Mouse (Mus musculus): ENCODE measurements around the gene Krt33a. TPM values are rescaled to one million over a fixed set of nuclear protein-coding genes. Genes with fewer than 3 reads are reported as not detected.

The Krt33a gene
- polyA plus RNA-seq, 1 experiment from 2014 or later: not detected

DNA sequence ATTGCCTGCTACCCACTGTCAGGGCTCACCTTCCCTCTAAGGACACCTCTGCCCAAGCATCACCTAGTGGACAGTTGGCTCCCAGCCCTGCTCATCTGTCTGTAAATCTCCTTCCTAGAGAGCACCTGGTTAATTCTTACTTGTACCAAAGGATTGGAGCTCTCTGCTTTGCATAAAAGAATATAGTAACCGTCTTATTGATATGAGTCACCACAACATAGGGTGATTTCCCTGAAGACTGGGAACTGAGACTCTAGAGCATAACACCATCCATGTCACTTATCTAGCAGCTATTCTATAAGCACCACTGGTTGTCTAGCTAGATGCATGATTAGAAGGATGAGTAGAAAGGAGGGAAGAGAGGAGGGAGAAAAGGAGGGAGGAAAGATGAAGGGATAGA, 32.6 kb downstream of the Krt33a start:
- Histone ChIP-seq H3K9ac (replicated peaks) (no peak overlapping the region), H3K4me1 (no peaks in the 10 kb centered on the region), H3K4me2 (replicated peaks) (no peak overlapping the region), H3K9me3 (no peaks in the 10 kb centered on the region), H3K4me3 (no peak overlapping the region), H3K27ac (replicated peaks) (no peak overlapping the region), H3K27me3 (no peaks in the 10 kb centered on the region), H3K36me3 (no peaks in the 10 kb centered on the region)
- WGBS: 91% methylated on average over 1 of the region's 1 CpGs
- ATAC-seq (ENCODE audit: low FRiP score, low read depth): no peak

DNA sequence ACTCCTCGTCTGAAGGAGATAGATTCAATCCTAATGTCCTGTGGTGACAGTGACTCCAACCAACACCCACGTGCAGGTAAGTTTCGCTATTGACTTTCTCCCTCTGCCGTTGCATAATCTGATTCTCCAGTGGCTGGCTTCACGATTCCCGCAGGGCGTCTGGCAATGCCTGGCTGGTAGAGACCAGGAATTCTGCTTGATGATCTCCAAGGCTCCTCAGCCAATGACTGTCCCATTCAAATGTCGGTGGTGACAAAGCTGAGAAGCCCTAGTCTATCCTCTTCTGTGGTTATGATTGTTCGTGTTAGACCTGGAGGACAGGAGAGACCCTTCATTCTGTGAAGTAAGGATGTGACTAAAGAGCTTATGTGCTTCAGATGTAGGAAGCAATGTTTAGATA, 33.3 kb downstream of the Krt33a start:
- H3K4me1 ChIP-seq: no peaks in the 10 kb centered on the region
- ATAC-seq (ENCODE audit: low FRiP score, low read depth): no peak
- no peaks in the 10 kb centered on the region for H3K27me3 ChIP-seq
- H3K4me3 ChIP-seq: no peak overlapping the region
- WGBS: 88% methylated on average over 9 of the region's 9 CpGs
- no peaks in the 10 kb centered on the region for H3K36me3 ChIP-seq
- no peak overlapping the region for H3K9ac ChIP-seq (replicated peaks)
- no peaks in the 10 kb centered on the region for H3K9me3 ChIP-seq
- H3K4me2 ChIP-seq (replicated peaks): no peak overlapping the region
- H3K27ac ChIP-seq (replicated peaks): no peak overlapping the region

DNA sequence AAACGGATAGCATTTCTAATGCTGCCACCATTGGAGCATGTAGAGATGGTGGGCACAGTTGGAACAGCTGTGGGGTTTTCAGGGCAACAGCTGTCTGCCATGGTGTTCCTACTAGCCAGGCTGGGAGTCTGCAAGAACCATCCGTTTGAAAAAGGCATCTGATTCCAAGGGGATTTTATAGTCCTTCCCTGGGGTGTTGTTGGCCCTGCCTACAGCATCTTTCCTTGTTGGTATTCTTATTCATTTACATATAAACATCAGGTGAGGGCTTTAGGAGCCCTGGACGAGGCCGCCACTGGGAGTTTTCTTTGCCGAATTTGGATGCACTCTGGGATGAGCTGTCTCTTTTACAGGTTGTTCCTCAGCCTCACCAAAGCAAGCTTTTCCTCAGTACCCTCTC, 37.1 kb downstream of the Krt33a start, which contains the start of gene Krtap29-1:
Krtap29-1 (minus strand) TSS at position 101 of the 400 bp plus-strand sequence.
- no peak within 1 kb of the TSS for H3K4me3 ChIP-seq
- no peak within 1 kb of the TSS for H3K27ac ChIP-seq (replicated peaks)
- no peaks in the 10 kb centered on the region for H3K36me3 ChIP-seq
- H3K4me2 ChIP-seq (replicated peaks): no peak within 1 kb of the TSS
- peaks cover 1% of the 10 kb centered on the region; the same call in 1 of the 2 replicates for H3K9me3 ChIP-seq
- no peaks in the 10 kb centered on the region for H3K4me1 ChIP-seq
- no peak within 1 kb of the TSS for H3K9ac ChIP-seq (replicated peaks)
- no peak for ATAC-seq (ENCODE audit: low FRiP score, low read depth)
- 76% methylated on average over 5 of the region's 5 CpGs for WGBS
- H3K27me3 ChIP-seq: no peaks in the 10 kb centered on the region

DNA sequence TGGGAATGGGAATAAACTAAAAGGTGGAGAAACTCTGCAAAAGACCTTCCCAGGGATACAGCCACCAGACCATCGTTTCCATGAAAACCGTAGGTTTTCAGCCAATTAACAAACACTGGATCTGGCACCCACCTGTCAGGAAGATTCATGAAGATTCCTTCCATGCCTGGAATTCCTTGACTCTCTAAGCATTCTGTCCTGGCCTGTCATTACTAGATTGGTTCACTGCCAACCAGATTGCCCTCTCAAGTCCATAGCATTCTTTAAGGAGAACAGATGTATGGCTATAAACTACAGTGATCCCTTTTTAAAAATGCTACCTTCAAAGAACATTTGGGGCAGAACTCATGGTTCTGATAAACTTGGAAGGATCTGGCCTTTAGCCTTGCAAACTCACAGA, 50.1 kb downstream of the Krt33a start:
- H3K27ac ChIP-seq (replicated peaks): no peak overlapping the region
- WGBS: 76% methylated on average over 2 of the region's 2 CpGs
- no peak overlapping the region for H3K4me2 ChIP-seq (replicated peaks)
- H3K9me3 ChIP-seq: no peaks in the 10 kb centered on the region
- H3K36me3 ChIP-seq: no peaks in the 10 kb centered on the region
- H3K4me3 ChIP-seq: no peak overlapping the region
- H3K4me1 ChIP-seq: no peaks in the 10 kb centered on the region
- H3K27me3 ChIP-seq: no peaks in the 10 kb centered on the region
- no peak for ATAC-seq (ENCODE audit: low FRiP score, low read depth)
- H3K9ac ChIP-seq (replicated peaks): no peak overlapping the region

DNA sequence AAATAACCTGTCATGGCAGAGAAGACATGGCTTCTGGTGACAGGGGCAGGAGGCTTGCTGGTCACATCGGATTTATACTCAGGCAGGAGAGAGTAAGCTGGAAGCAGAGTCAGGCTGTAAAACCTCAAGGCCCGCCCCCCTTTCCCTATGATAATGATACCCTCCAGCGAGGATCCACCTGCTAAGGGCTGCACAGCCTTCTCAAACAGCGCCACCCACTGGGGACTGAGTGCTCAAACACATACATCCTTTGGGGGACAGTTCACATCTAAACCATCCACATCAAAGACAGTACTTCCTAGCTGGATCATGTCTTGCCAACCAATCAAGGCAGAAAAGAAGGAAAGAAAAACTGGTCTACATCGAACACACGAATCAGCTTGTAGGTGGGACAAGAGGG, 51.8 kb downstream of the Krt33a start:
- H3K9me3 ChIP-seq: no peaks in the 10 kb centered on the region

More for the DNA sequence above, 51.8 kb downstream of the Krt33a start:
- Histone ChIP-seq H3K4me3 (no peak overlapping the region), H3K4me1 (no peaks in the 10 kb centered on the region), H3K36me3 (no peaks in the 10 kb centered on the region), H3K4me2 (replicated peaks) (no peak overlapping the region), H3K27ac (replicated peaks) (no peak overlapping the region), H3K9ac (replicated peaks) (no peak overlapping the region), H3K27me3 (no peaks in the 10 kb centered on the region)
- no peak for ATAC-seq (ENCODE audit: low FRiP score, low read depth)
- 50% methylated on average over 6 of the region's 6 CpGs for WGBS

Other genes with a start within 250 kb of the Krt33a start
- gene Gm11595, start 243.3 kb downstream of the Krt33a start, polyA plus RNA-seq (2016; fragmentation: Nextera tagmentation; extraction: Ambion mirVana): not detected in 2 replicates
- gene Krtap4-8, start 235.5 kb downstream of the Krt33a start, polyA plus RNA-seq (2016; fragmentation: Nextera tagmentation; extraction: Ambion mirVana): not detected in 2 replicates
- not detected in 2 replicates for gene Krtap4-9, start 231.0 kb downstream of the Krt33a start, polyA plus RNA-seq (2016; fragmentation: Nextera tagmentation; extraction: Ambion mirVana)
- gene Gm11596, start 222.7 kb downstream of the Krt33a start, polyA plus RNA-seq (2016; fragmentation: Nextera tagmentation; extraction: Ambion mirVana): not detected in 2 replicates
- gene Gm11569, start 217.3 kb downstream of the Krt33a start, polyA plus RNA-seq (2016; fragmentation: Nextera tagmentation; extraction: Ambion mirVana): not detected in 2 replicates
- not detected in 2 replicates for gene Gm11554, start 211.8 kb downstream of the Krt33a start, polyA plus RNA-seq (2016; fragmentation: Nextera tagmentation; extraction: Ambion mirVana)
- not detected in 2 replicates for gene Krtap4-13, start 206.3 kb downstream of the Krt33a start, polyA plus RNA-seq (2016; fragmentation: Nextera tagmentation; extraction: Ambion mirVana)
- not detected in 2 replicates for gene Gm11564, start 200.5 kb downstream of the Krt33a start, polyA plus RNA-seq (2016; fragmentation: Nextera tagmentation; extraction: Ambion mirVana)
- not detected in 2 replicates for gene 2300003K06Rik, start 178.1 kb downstream of the Krt33a start, polyA plus RNA-seq (2016; fragmentation: Nextera tagmentation; extraction: Ambion mirVana)
- not detected in 2 replicates for gene Krtap4-16, start 164.6 kb downstream of the Krt33a start, polyA plus RNA-seq (2016; fragmentation: Nextera tagmentation; extraction: Ambion mirVana)
- not detected in 2 replicates for gene Gm11568, start 158.3 kb downstream of the Krt33a start, polyA plus RNA-seq (2016; fragmentation: Nextera tagmentation; extraction: Ambion mirVana)
- gene Gm11559, start 151.7 kb downstream of the Krt33a start, polyA plus RNA-seq (2016; fragmentation: Nextera tagmentation; extraction: Ambion mirVana): not detected in 2 replicates
- gene Krtap9-1, start 142.8 kb downstream of the Krt33a start, polyA plus RNA-seq (2016; fragmentation: Nextera tagmentation; extraction: Ambion mirVana): not detected in 2 replicates
- not detected in 2 replicates for gene Gm11567, start 137.0 kb downstream of the Krt33a start, polyA plus RNA-seq (2016; fragmentation: Nextera tagmentation; extraction: Ambion mirVana)
- not detected in 2 replicates for gene Krtap31-1, start 108.3 kb downstream of the Krt33a start, polyA plus RNA-seq (2016; fragmentation: Nextera tagmentation; extraction: Ambion mirVana)
- not detected in 2 replicates for gene Gm11565, start 101.5 kb downstream of the Krt33a start, polyA plus RNA-seq (2016; fragmentation: Nextera tagmentation; extraction: Ambion mirVana)
- not detected in 2 replicates for gene Krtap31-2, start 79.9 kb downstream of the Krt33a start, polyA plus RNA-seq (2016; fragmentation: Nextera tagmentation; extraction: Ambion mirVana)
- gene Krtap9-5, start 67.7 kb downstream of the Krt33a start, polyA plus RNA-seq (2016; fragmentation: Nextera tagmentation; extraction: Ambion mirVana): not detected in 2 replicates
- not detected in 2 replicates for gene Krtap29-1, start 37.2 kb downstream of the Krt33a start, polyA plus RNA-seq (2016; fragmentation: Nextera tagmentation; extraction: Ambion mirVana)
- gene Krtap16-1, start 29.6 kb downstream of the Krt33a start, polyA plus RNA-seq (2016; fragmentation: Nextera tagmentation; extraction: Ambion mirVana): not detected in 2 replicates
- not detected in 2 replicates for gene Krtap17-1, start 22.2 kb downstream of the Krt33a start, polyA plus RNA-seq (2016; fragmentation: Nextera tagmentation; extraction: Ambion mirVana)
- gene Krt33b, start 13.7 kb upstream of the Krt33a start, polyA plus RNA-seq (2016; fragmentation: Nextera tagmentation; extraction: Ambion mirVana): not detected in 2 replicates
- gene Krt34, start 25.3 kb upstream of the Krt33a start, polyA plus RNA-seq (2016; fragmentation: Nextera tagmentation; extraction: Ambion mirVana): not detected in 2 replicates
- gene Krt31, start 34.3 kb upstream of the Krt33a start, polyA plus RNA-seq (2016; fragmentation: Nextera tagmentation; extraction: Ambion mirVana): not detected in 2 replicates
- not detected in 2 replicates for gene Krt32, start 72.0 kb upstream of the Krt33a start, polyA plus RNA-seq (2016; fragmentation: Nextera tagmentation; extraction: Ambion mirVana)
- not detected in 2 replicates for gene Krt35, start 80.0 kb upstream of the Krt33a start, polyA plus RNA-seq (2016; fragmentation: Nextera tagmentation; extraction: Ambion mirVana)
- not detected in 2 replicates for gene Krt36, start 89.4 kb upstream of the Krt33a start, polyA plus RNA-seq (2016; fragmentation: Nextera tagmentation; extraction: Ambion mirVana)
- not detected in 2 replicates for gene Krt13, start 105.4 kb upstream of the Krt33a start, polyA plus RNA-seq (2016; fragmentation: Nextera tagmentation; extraction: Ambion mirVana)
- gene Krt15, start 119.7 kb upstream of the Krt33a start, polyA plus RNA-seq (2016; fragmentation: Nextera tagmentation; extraction: Ambion mirVana): 5.9 and 7.8 TPM in 2 replicates
- gene Krt19, start 132.5 kb upstream of the Krt33a start, polyA plus RNA-seq (2016; fragmentation: Nextera tagmentation; extraction: Ambion mirVana): 3.7 and 5.4 TPM in 2 replicates
- not detected in 2 replicates for gene Krt9, start 177.0 kb upstream of the Krt33a start, polyA plus RNA-seq (2016; fragmentation: Nextera tagmentation; extraction: Ambion mirVana)
- 4.5 and 5.5 TPM in 2 replicates for gene Krt14, start 191.3 kb upstream of the Krt33a start, polyA plus RNA-seq (2016; fragmentation: Nextera tagmentation; extraction: Ambion mirVana)
- not detected in 2 replicates for gene Krt16, start 232.7 kb upstream of the Krt33a start, polyA plus RNA-seq (2016; fragmentation: Nextera tagmentation; extraction: Ambion mirVana)
- 0.56 and 1.1 TPM in 2 replicates for gene Krt17, start 244.8 kb upstream of the Krt33a start, polyA plus RNA-seq (2016; fragmentation: Nextera tagmentation; extraction: Ambion mirVana)